Mouse (Mus musculus): Measurements from ENCODE around the gene Axl.

DNA sequence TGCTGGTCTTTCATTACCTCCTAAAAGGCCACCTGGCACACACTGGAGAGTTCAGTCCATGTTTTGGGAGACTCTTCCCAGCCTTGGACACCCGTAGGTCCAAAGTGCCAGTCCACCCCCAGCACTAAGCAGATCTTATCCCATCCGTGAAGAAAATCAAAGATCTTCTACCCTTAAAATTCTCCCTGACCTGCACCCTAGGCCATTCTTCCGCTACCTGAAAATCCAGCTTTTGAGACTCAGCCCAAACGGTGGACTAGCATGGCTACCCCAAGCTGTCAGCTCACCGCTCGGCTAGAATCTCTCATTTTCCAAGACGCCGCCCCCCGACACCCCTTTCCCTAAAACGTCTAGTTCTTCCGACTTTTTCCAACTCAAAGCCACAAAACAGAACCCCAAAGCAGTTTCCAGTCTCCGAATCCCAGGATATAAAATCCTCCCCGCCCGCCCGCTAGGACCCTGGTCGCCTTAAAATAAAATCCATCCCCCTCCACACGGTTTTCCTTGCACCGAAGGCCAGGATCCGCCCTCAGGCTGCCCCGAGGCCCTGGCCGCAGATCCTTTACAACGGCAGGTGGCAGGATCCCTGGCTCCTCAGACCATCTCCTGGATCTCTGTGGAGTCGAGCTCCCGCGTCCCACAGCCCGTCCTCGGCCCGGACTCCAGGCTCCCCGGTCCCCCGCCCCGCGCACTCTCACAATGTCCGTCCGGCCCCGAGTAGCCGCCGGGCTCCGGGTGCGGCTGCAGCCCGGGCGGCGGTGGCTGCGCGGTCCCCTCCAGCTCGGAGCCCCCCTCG is 34.7 kb downstream of the Axl start:
- TF ChIP-seq CTCF (IDR thresholded peaks at IDR 0.05; ENCODE audit: low read depth, low read length) (no peak), TAL1 (conservative IDR thresholded peaks at IDR 0.05; ENCODE audit: low read depth, low read length) (no peak)
